ENCODE assay signal across 7 mouse cellular contexts in the genomic region with DNA sequence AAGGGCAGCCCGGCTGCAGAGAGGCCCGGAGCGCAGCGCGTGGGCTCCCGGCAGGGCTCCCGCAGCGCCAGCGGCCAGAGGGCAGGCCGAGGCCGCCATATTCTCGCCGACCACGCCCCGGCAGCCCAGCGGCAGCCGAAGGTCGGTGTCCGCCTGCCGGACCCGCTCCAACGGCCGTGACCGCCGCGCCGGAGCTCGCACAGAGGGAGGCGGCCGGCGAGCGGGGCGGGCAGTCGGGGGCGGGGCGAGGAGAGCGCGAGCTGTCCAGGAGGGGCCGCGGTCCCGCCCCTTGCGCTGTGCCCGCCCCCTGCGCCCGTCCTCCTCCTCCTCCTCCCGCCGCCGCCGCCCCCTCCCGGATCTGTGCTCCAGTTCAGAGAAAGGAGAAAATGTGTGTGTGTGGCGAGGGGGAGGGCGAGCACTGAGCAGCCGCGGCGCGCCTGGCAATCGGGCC. TPM values are rescaled to one million over a fixed set of nuclear protein-coding genes. Genes with fewer than 3 reads are reported as not detected.
DNase-seq lines count a peak whose midpoint lies in the region; ATAC-seq and TF ChIP-seq lines count a peak whose summit lies in the region.

No protein-coding gene starts in this region.

- ATAC-seq in embryonic facial prominence, embryonic 11.5 days (replicated peaks; ENCODE audit: insufficient number of reproducible peaks, low FRiP score, low TSS enrichment, low read depth): peak; percentile 90
- peak; percentile 93 for ATAC-seq in limb, embryonic 13.5 days (ENCODE audit: low FRiP score, low read depth)
- ATAC-seq in midbrain, embryonic 15.5 days (replicated peaks): peak; percentile 92

- H3K4me1 ChIP-seq in embryonic facial prominence, embryonic 11.5 days (ENCODE audit: control insufficient read depth, insufficient read depth, low read length): no peaks in the 10 kb centered on the region
- peaks cover 6% of the 10 kb centered on the region for H3K4me1 ChIP-seq in kidney, adult 2 months (ENCODE audit: control insufficient read depth, insufficient read depth, low read length)
- peaks cover 33% of the 10 kb centered on the region for H3K4me1 ChIP-seq in limb, embryonic 13.5 days
- peaks cover 24% of the 10 kb centered on the region for H3K4me1 ChIP-seq in midbrain, embryonic 15.5 days
- peaks cover 6% of the 10 kb centered on the region for H3K4me1 ChIP-seq in spleen, adult 2 months (ENCODE audit: control insufficient read depth, insufficient read depth, insufficient read length)

- peak overlapping the region; percentile 64 for H3K4me2 ChIP-seq in embryonic facial prominence, embryonic 11.5 days (ENCODE audit: low read depth, low read length)
- H3K4me2 ChIP-seq in limb, embryonic 13.5 days (replicated peaks): peak overlapping the region; percentile 81
- peak overlapping the region; percentile 71 for H3K4me2 ChIP-seq in midbrain, embryonic 15.5 days

- peak overlapping the region; percentile 99 for H3K27ac ChIP-seq in embryonic facial prominence, embryonic 11.5 days (replicated peaks; ENCODE audit: low read depth, low read length)
- H3K27ac ChIP-seq in kidney, adult 2 months (ENCODE audit: insufficient read depth, low read depth, low read length): peak overlapping the region; percentile 96
- H3K27ac ChIP-seq in limb, embryonic 13.5 days: peak overlapping the region; percentile 98
- H3K27ac ChIP-seq in midbrain, embryonic 15.5 days: peak overlapping the region; percentile 99
- H3K27ac ChIP-seq in spleen, adult 2 months (ENCODE audit: insufficient read depth, low read length): peak overlapping the region; percentile 63

- peak overlapping the region; percentile 97 for H3K9ac ChIP-seq in embryonic facial prominence, embryonic 11.5 days (replicated peaks; ENCODE audit: low read length)
- H3K9ac ChIP-seq in limb, embryonic 13.5 days: peak overlapping the region; percentile 98
- H3K9ac ChIP-seq in midbrain, embryonic 15.5 days: peak overlapping the region; percentile 98

- H3K36me3 ChIP-seq in embryonic facial prominence, embryonic 11.5 days (replicated peaks; ENCODE audit: control insufficient read depth, insufficient read depth, low read depth, low read length): no peaks in the 10 kb centered on the region
- no peaks in the 10 kb centered on the region for H3K36me3 ChIP-seq in kidney, adult 2 months (ENCODE audit: control insufficient read depth, insufficient read depth, low read length)
- H3K36me3 ChIP-seq in limb, embryonic 13.5 days: no peaks in the 10 kb centered on the region
- H3K36me3 ChIP-seq in midbrain, embryonic 15.5 days (replicated peaks): no peaks in the 10 kb centered on the region
- no peaks in the 10 kb centered on the region for H3K36me3 ChIP-seq in spleen, adult 2 months (ENCODE audit: control insufficient read depth, insufficient read depth, low read length)

- H3K9me3 ChIP-seq in embryonic facial prominence, embryonic 11.5 days (replicated peaks; ENCODE audit: control insufficient read depth, low read length): no peaks in the 10 kb centered on the region
- no peaks in the 10 kb centered on the region for H3K9me3 ChIP-seq in limb, embryonic 13.5 days
- H3K9me3 ChIP-seq in midbrain, embryonic 15.5 days: no peaks in the 10 kb centered on the region

- no peaks in the 10 kb centered on the region for H3K27me3 ChIP-seq in embryonic facial prominence, embryonic 11.5 days (ENCODE audit: control insufficient read depth, insufficient read depth, low read length)
- no peaks in the 10 kb centered on the region for H3K27me3 ChIP-seq in kidney, adult 2 months (replicated peaks; ENCODE audit: control insufficient read depth, insufficient read depth, low read length)
- no peaks in the 10 kb centered on the region for H3K27me3 ChIP-seq in limb, embryonic 13.5 days
- H3K27me3 ChIP-seq in midbrain, embryonic 15.5 days (replicated peaks): no peaks in the 10 kb centered on the region
- peaks cover 1% of the 10 kb centered on the region for H3K27me3 ChIP-seq in spleen, adult 2 months (ENCODE audit: control insufficient read depth, insufficient read depth, low read length)

- H3K4me3 ChIP-seq in embryonic facial prominence, embryonic 11.5 days (ENCODE audit: low read depth, low read length): peak overlapping the region; percentile 97
- peak overlapping the region; percentile 95 for H3K4me3 ChIP-seq in kidney, adult 2 months (ENCODE audit: insufficient read depth, low read depth, low read length)
- peak overlapping the region; percentile 93 for H3K4me3 ChIP-seq in limb, embryonic 13.5 days
- H3K4me3 ChIP-seq in midbrain, embryonic 15.5 days: peak overlapping the region; percentile 75
- peak overlapping the region; percentile 82 for H3K4me3 ChIP-seq in spleen, adult 2 months (ENCODE audit: extremely low read depth, insufficient read depth, insufficient read length)

- WGBS in embryonic facial prominence, embryonic 11.5 days: under 1% methylated on average over 29 of the region's 57 CpGs
- WGBS in kidney, adult 2 months: under 1% methylated on average over 50 of the region's 57 CpGs
- under 1% methylated on average over 32 of the region's 57 CpGs for WGBS in limb, embryonic 13.5 days
- under 1% methylated on average over 36 of the region's 57 CpGs for WGBS in midbrain, embryonic 15.5 days
- under 1% methylated on average over 46 of the region's 57 CpGs for WGBS in spleen, adult 2 months

- DNase-seq in adrenal gland, postnatal 25 days: peak; percentile 97
- DNase-seq in embryonic facial prominence, embryonic 11.5 days (ENCODE audit: low spot score): peak; percentile 90
- DNase-seq in heart, adult 18-20 months: peak; percentile 91 to 94
- DNase-seq in kidney, adult 2 months: peak; percentile 96
- DNase-seq in spleen, adult 2 months (ENCODE audit: low read depth in 1 of 2, low spot score in 2 of 2): peak; percentile 36 to 89

- no peak for TF ChIP-seq CTCF in kidney, adult 2 months (conservative IDR thresholded peaks at IDR 0.05; ENCODE audit: insufficient read depth, insufficient read length, low read depth, low read length)
- no peak for TF ChIP-seq CTCF in spleen, adult 2 months (IDR thresholded peaks at IDR 0.05; ENCODE audit: extremely low read depth, insufficient read depth, insufficient read length, insufficient replicate concordance)

- TF ChIP-seq POLR2A in kidney, adult 2 months (IDR thresholded peaks at IDR 0.05; ENCODE audit: low read depth, low read length): no peak
- no peak for TF ChIP-seq POLR2A in spleen, adult 2 months (IDR thresholded peaks at IDR 0.05; ENCODE audit: low read depth, low read length)

RNA-seq across cellular contexts. Expression of a gene that starts 0.3 kb away (rescaled TPM):
- total RNA-seq in adrenal gland, postnatal 25 days (2021): 64.1 and 65.7 TPM in 2 replicates
- 15.2 and 16.2 TPM in 2 replicates for polyA plus RNA-seq in embryonic facial prominence, embryonic 11.5 days (2014; fragmentation: Nextera tagmentation; extraction: Ambion mirVana)
- total RNA-seq in heart, adult 18-20 months (2021): 10 to 100 TPM; 22.3 to 23.9 TPM
- 13.2 and 15.6 TPM in 2 replicates for polyA plus RNA-seq in kidney, adult 2 months (2012; rRNA removed)
- polyA plus RNA-seq in limb, embryonic 13.5 days (2015; fragmentation: Nextera tagmentation; extraction: Ambion mirVana): 30.3 and 31.9 TPM in 2 replicates
- 105 and 109 TPM in 2 replicates for polyA plus RNA-seq in midbrain, embryonic 15.5 days (2015; fragmentation: Nextera tagmentation; extraction: Ambion mirVana)
- 7.1 and 7.3 TPM in 2 replicates for polyA plus RNA-seq in spleen, adult 2 months (2012; rRNA removed)

Comparison
In these comparisons a context has a peak if more than half of its experiments do, and no peak if none do; other contexts are left out.
1. Peak in every context shown above with its lines: DNase-seq, ATAC-seq, H3K4me3 ChIP-seq and H3K27ac ChIP-seq.